Mouse (Mus musculus) intestine, embryonic 14.5 days (tissue): ENCODE measurements at regions not wholly inside any gene's neighbourhood (a gene's known extent, or its start where the extent isn't known, plus 50 kb on each side); places are given as distances from the start of the nearest gene placed in this dataset.

Experiments used
- ATAC-seq: fragments of 200-750 bp; cut with Nextera tagmentation; replicated peaks from 2 replicates; pipeline ENCODE4 v1.8.0; 2017; ENCODE audit warnings: low read depth, moderate number of reproducible peaks, moderate TSS enrichment, moderate library complexity; ENCODE audit not compliant: low FRiP score, low TSS enrichment
- DNase-seq: peaks from one replicate; pipeline ENCODE4 v3.0.0-alpha.2; 2018; ENCODE audit warnings: low spot score
- H3K27ac ChIP-seq: fragments of 300-500 bp; sonication (generic); 2 replicates; pipeline ENCODE4 v1.5.1; 2014; ENCODE audit warnings: low read depth, mild to moderate bottlenecking, control low read depth
- H3K27me3 ChIP-seq: fragments of 300-500 bp; sonication (generic); replicated peaks from 2 replicates; pipeline ENCODE4 v1.6.1; 2014; ENCODE audit warnings: low read length, control low read depth; ENCODE audit not compliant: control insufficient read depth, insufficient read depth
- H3K36me3 ChIP-seq: fragments of 300-500 bp; sonication (generic); 2 replicates; pipeline ENCODE4 v1.6.1; 2014; ENCODE audit warnings: low read length, control low read depth; ENCODE audit not compliant: control insufficient read depth, insufficient read depth
- H3K4me1 ChIP-seq: fragments of 300-500 bp; sonication (generic); replicated peaks from 2 replicates; pipeline ENCODE4 v1.6.1; 2014; ENCODE audit warnings: low read length, control low read depth, mixed read lengths; ENCODE audit not compliant: control insufficient read depth, insufficient read depth
- H3K4me2 ChIP-seq: fragments of 300-500 bp; sonication (generic); 2 replicates; pipeline ENCODE4 v1.6.1; 2014; ENCODE audit warnings: low read length
- H3K4me3 ChIP-seq: fragments of 300-500 bp; sonication (generic); 2 replicates; pipeline ENCODE4 v1.5.1; 2014; ENCODE audit warnings: low read depth, low read length, control low read depth, mixed read lengths
- H3K9ac ChIP-seq: fragments of 300-500 bp; sonication (generic); 2 replicates; pipeline ENCODE4 v1.6.1; 2014; ENCODE audit warnings: mild to moderate bottlenecking, low read length
- H3K9me3 ChIP-seq: fragments of 300-500 bp; sonication (generic); 2 replicates; pipeline ENCODE4 v1.6.1; 2016; ENCODE audit warnings: low read length, control low read depth; ENCODE audit not compliant: control insufficient read depth
- WGBS: fragments of 180-500 bp; shearing (Covaris S2); extraction: QIAGEN DNeasy Blood & Tissue Kit; methylation state at CpG from one replicate; pipeline ENCODE4 v1.1.7; 2014; 5-methylcytosine and 5-hydroxymethylcytosine counted together

- ATAC-seq (no peak), DNase-seq (no peak)
- Histone ChIP-seq H3K4me3 (no peak overlapping the region), H3K27ac (no peak overlapping the region), H3K27me3 (no peaks in the 10 kb centered on the region), H3K9me3 (no peaks in the 10 kb centered on the region), H3K9ac (no peak overlapping the region), H3K36me3 (no peaks in the 10 kb centered on the region), H3K4me1 (peaks cover 17% of the 10 kb centered on the region; the same call in 1 of the 2 replicates), H3K4me2 (no peak overlapping the region)
- WGBS = 60% methylated on average over 13 of the region's 13 CpGs
These were observed 65.9 kb upstream of the Syt13 start for GRCm38 (mm10) chr2:92848962-92849361.

- 42% methylated on average over 5 of the region's 5 CpGs for WGBS
- no peak for DNase-seq
- no peak for ATAC-seq
- no peaks in the 10 kb centered on the region for H3K36me3 ChIP-seq
- no peak overlapping the region for H3K4me3 ChIP-seq
- H3K4me1 ChIP-seq = no peaks in the 10 kb centered on the region
- no peak overlapping the region for H3K9ac ChIP-seq
- no peaks in the 10 kb centered on the region for H3K9me3 ChIP-seq
- H3K4me2 ChIP-seq = no peak overlapping the region
- no peak overlapping the region for H3K27ac ChIP-seq
- H3K27me3 ChIP-seq = no peaks in the 10 kb centered on the region
These were observed 63.6 kb upstream of the Syt13 start for GRCm38 (mm10) chr2:92851336-92851735.

DNA sequence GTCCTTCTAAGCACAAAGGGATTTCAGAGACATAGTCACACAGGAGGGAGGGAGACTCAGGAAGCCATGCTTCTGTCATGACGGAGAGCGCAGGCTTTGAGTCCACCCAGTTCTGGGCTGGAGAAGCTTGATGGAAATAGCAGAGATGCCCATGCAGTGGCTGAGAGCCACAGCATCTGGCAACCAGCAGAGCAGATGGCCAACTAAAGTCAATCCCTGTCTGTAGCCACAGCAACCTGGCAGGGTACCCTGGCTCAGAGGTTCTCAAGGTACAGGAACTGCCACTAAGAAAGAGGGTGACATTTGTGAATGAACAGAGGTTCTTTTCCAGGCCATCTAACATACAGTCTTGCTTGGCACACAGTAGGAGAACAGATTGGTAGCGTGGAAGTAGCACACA, 61.7 kb upstream of the Syt13 start:
- no peaks in the 10 kb centered on the region for H3K27me3 ChIP-seq
- WGBS = 88% methylated on average over 3 of the region's 3 CpGs
- ATAC-seq (no peak), DNase-seq (no peak)
- no peak overlapping the region for H3K4me3 ChIP-seq
- no peaks in the 10 kb centered on the region for H3K36me3 ChIP-seq
- H3K9ac ChIP-seq = no peak overlapping the region
- no peaks in the 10 kb centered on the region for H3K4me1 ChIP-seq
- H3K4me2 ChIP-seq = no peak overlapping the region
- H3K27ac ChIP-seq = no peak overlapping the region
- no peaks in the 10 kb centered on the region for H3K9me3 ChIP-seq

GRCm38 (mm10) chr2:92854331-92854730, 60.6 kb upstream of the Syt13 start:
- WGBS = 53% methylated on average over 4 of the region's 4 CpGs
- no peaks in the 10 kb centered on the region for H3K4me1 ChIP-seq
- DNase-seq = no peak

DNA sequence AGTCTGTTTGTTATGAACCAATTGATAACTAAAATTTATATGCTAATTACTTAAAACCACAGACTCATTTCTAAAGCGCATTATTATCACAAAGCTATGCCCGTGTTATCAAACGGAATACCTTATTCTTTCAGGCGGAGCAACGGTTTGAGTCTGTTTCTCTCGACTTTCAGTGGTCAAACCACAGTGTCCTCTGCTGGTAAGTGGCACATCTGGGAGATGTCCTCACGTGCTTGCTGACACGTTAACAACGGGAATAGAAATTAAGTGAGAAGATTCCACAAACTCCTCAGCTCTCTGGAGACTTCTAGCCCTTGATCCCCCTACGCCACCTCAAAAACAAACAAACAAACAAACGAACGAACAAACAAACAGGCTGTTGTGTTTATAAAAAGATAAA, 58.9 kb upstream of the Syt13 start:
- Histone ChIP-seq H3K27ac (no peak overlapping the region), H3K27me3 (no peaks in the 10 kb centered on the region), H3K4me2 (no peak overlapping the region), H3K36me3 (no peaks in the 10 kb centered on the region), H3K4me3 (no peak overlapping the region), H3K9me3 (no peaks in the 10 kb centered on the region), H3K9ac (no peak overlapping the region), H3K4me1 (no peaks in the 10 kb centered on the region)
- DNase-seq (no peak), ATAC-seq (no peak)
- WGBS = 67% methylated on average over 12 of the region's 12 CpGs

More at GRCm38 (mm10) chr2:92854331-92854730, 60.6 kb upstream of the Syt13 start:
- Histone ChIP-seq H3K4me3 (no peak overlapping the region), H3K36me3 (no peaks in the 10 kb centered on the region), H3K27me3 (no peaks in the 10 kb centered on the region), H3K4me2 (no peak overlapping the region), H3K9ac (no peak overlapping the region), H3K27ac (no peak overlapping the region), H3K9me3 (no peaks in the 10 kb centered on the region)
- no peak for ATAC-seq

DNA sequence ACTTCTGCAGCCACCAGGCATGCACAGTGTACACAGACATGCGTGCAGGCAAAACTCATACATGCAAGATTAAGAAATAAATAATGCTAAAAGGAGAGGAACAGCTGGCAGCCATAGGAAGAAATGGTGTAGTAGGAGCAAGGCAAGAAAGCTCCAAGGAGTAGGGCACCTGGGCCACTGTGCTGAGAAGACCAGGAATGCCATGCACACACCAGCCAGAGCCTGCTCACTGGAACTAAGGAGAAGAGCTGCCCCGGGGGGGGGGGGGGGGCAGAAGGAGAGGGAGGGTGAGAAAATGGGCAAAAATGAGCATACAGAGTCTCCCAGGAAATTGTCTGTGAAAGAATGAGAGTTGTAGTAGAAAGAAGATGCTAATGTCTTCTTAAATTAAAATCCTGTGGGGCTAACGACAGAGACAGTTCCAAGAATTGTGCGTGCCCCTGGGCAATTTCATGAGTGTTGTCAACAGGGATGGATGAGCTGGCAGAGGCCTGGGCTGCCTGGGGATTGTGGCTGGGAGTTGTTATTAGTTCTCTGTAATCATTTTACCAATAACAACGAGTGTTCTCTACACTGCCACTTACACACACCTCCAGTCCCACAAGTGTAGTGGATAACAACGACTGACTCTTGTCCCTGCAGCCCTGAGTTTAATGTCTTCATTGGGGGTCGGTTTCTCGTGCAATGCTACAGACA, 54.2 kb upstream of the Syt13 start:
- WGBS = 68% methylated on average over 8 of the region's 8 CpGs
- Histone ChIP-seq H3K27ac (no peak overlapping the region), H3K36me3 (no peaks in the 10 kb centered on the region), H3K4me2 (no peak overlapping the region), H3K27me3 (no peaks in the 10 kb centered on the region), H3K9me3 (no peaks in the 10 kb centered on the region), H3K9ac (no peak overlapping the region), H3K4me3 (no peak overlapping the region), H3K4me1 (no peaks in the 10 kb centered on the region)
- DNase-seq = no peak
- ATAC-seq = no peak
